Mouse (Mus musculus) lung, embryonic 15.5 days (tissue): ENCODE results near the gene Cmtm6. TPM values are rescaled to one million over a fixed set of nuclear protein-coding genes. Genes with fewer than 3 reads are reported as not detected.

Source experiments
- ATAC-seq: fragments of 200-750 bp; cut with Nextera tagmentation; 2 replicates; pipeline ENCODE4 v1.8.0; 2017; ENCODE audit warnings: moderate number of reproducible peaks, borderline replicate concordance; ENCODE audit not compliant: low FRiP score, low TSS enrichment; ENCODE audit errors: extremely low read depth
- H3K27ac ChIP-seq: fragments of 300-500 bp; sonication (generic); 2 replicates; pipeline ENCODE4 v1.5.1; 2015; ENCODE audit warnings: moderate library complexity, mild to moderate bottlenecking, inconsistent platforms
- H3K27me3 ChIP-seq: fragments of 300-500 bp; sonication (generic); 2 replicates; pipeline ENCODE4 v1.6.1; 2015; ENCODE audit warnings: inconsistent platforms
- H3K36me3 ChIP-seq: fragments of 300-500 bp; sonication (generic); 2 replicates; pipeline ENCODE4 v1.6.1; 2015; ENCODE audit warnings: inconsistent platforms
- H3K4me1 ChIP-seq: fragments of 300-500 bp; sonication (generic); 2 replicates; pipeline ENCODE4 v1.6.1; 2015; ENCODE audit warnings: inconsistent platforms
- H3K4me2 ChIP-seq: fragments of 300-500 bp; sonication (generic); 2 replicates; pipeline ENCODE4 v1.6.1; 2015; ENCODE audit warnings: inconsistent platforms, mild to moderate bottlenecking, moderate library complexity
- H3K4me3 ChIP-seq: fragments of 300-500 bp; sonication (generic); 2 replicates; pipeline ENCODE4 v1.5.1; 2015; ENCODE audit warnings: mild to moderate bottlenecking, inconsistent platforms
- H3K9ac ChIP-seq: fragments of 300-500 bp; sonication (generic); 2 replicates; pipeline ENCODE4 v1.6.1; 2015; ENCODE audit warnings: inconsistent platforms
- H3K9me3 ChIP-seq: fragments of 300-500 bp; sonication (generic); 2 replicates; pipeline ENCODE4 v1.6.1; 2016; ENCODE audit warnings: inconsistent platforms
- WGBS: fragments of 180-500 bp; shearing (Covaris S2); methylation state at CpG from one replicate; pipeline ENCODE4 v1.1.7; 2015; 5-methylcytosine and 5-hydroxymethylcytosine counted together
- polyA plus RNA-seq: library from polyadenylated mRNA; unstranded; fragments of >200 nt; fragmentation: Nextera tagmentation; extraction: Ambion mirVana; gene quantifications from 2 replicates; pipeline ENCODE4 v1.2.1, GENCODE M21; 2015

Gene Cmtm6
- polyA plus RNA-seq, 1 experiment from 2014 or later, result 66.5 TPM

- Histone ChIP-seq H3K9ac (no peak overlapping the region), H3K27ac (no peak overlapping the region), H3K36me3 (no peaks in the 10 kb centered on the region), H3K4me2 (no peak overlapping the region), H3K4me1 (peaks cover 8% of the 10 kb centered on the region; the same call in 1 of the 2 replicates), H3K4me3 (no peak overlapping the region), H3K27me3 (no peaks in the 10 kb centered on the region; the same call in 1 of the 2 replicates), H3K9me3 (no peaks in the 10 kb centered on the region; the same call in 1 of the 2 replicates)
- ATAC-seq, result no peak
- 85% methylated on average over 8 of the region's 8 CpGs for WGBS
Observed at GRCm38 (mm10) chr9:114788697-114789096, 57.8 kb downstream of the Cmtm6 start.

GRCm38 (mm10) chr9:114789557-114789956 is 58.6 kb downstream of the Cmtm6 start:
- no peaks in the 10 kb centered on the region; the same call in 1 of the 2 replicates for H3K27me3 ChIP-seq
- ATAC-seq, result no peak

GRCm38 (mm10) chr9:114789989-114790388 is 59.1 kb downstream of the Cmtm6 start:
- H3K27ac ChIP-seq, result no peak overlapping the region
- no peaks in the 10 kb centered on the region; the same call in 1 of the 2 replicates for H3K27me3 ChIP-seq
- peaks cover 8% of the 10 kb centered on the region; the same call in 1 of the 2 replicates for H3K4me1 ChIP-seq
- no peaks in the 10 kb centered on the region; the same call in 1 of the 2 replicates for H3K9me3 ChIP-seq
- H3K9ac ChIP-seq, result no peak overlapping the region
- H3K4me3 ChIP-seq, result no peak overlapping the region
- WGBS, result 79% methylated on average over 8 of the region's 8 CpGs
- ATAC-seq, result no peak
- H3K36me3 ChIP-seq, result no peaks in the 10 kb centered on the region
- H3K4me2 ChIP-seq, result no peak overlapping the region

More at GRCm38 (mm10) chr9:114789557-114789956, 58.6 kb downstream of the Cmtm6 start:
- Histone ChIP-seq H3K9me3 (no peaks in the 10 kb centered on the region; the same call in 1 of the 2 replicates), H3K4me2 (no peak overlapping the region), H3K4me3 (no peak overlapping the region), H3K9ac (no peak overlapping the region), H3K36me3 (no peaks in the 10 kb centered on the region), H3K27ac (no peak overlapping the region), H3K4me1 (peaks cover 8% of the 10 kb centered on the region; the same call in 1 of the 2 replicates)
- 65% methylated on average over 7 of the region's 7 CpGs for WGBS

GRCm38 (mm10) chr9:114793764-114794295 is 62.9 kb downstream of the Cmtm6 start:
- H3K27ac ChIP-seq, result no peak overlapping the region
- peaks cover 10% of the 10 kb centered on the region; the same call in 1 of the 2 replicates for H3K4me1 ChIP-seq
- 77% methylated on average over 8 of the region's 9 CpGs for WGBS
- no peaks in the 10 kb centered on the region; the same call in 1 of the 2 replicates for H3K36me3 ChIP-seq
- ATAC-seq, result no peak
- H3K9me3 ChIP-seq, result no peaks in the 10 kb centered on the region
- no peaks in the 10 kb centered on the region for H3K27me3 ChIP-seq
- no peak overlapping the region for H3K4me2 ChIP-seq
- H3K9ac ChIP-seq, result no peak overlapping the region
- no peak overlapping the region for H3K4me3 ChIP-seq

- H3K27me3 ChIP-seq, result no peaks in the 10 kb centered on the region
- WGBS, result 67% methylated on average over 4 of the region's 4 CpGs
- no peaks in the 10 kb centered on the region for H3K9me3 ChIP-seq
- no peaks in the 10 kb centered on the region; the same call in 1 of the 2 replicates for H3K36me3 ChIP-seq
- H3K4me2 ChIP-seq, result no peak overlapping the region
- peaks cover 10% of the 10 kb centered on the region; the same call in 1 of the 2 replicates for H3K4me1 ChIP-seq
- ATAC-seq, result no peak
- H3K4me3 ChIP-seq, result no peak overlapping the region
- H3K9ac ChIP-seq, result no peak overlapping the region
- no peak overlapping the region for H3K27ac ChIP-seq
Observed at GRCm38 (mm10) chr9:114794491-114794890, 63.6 kb downstream of the Cmtm6 start.

GRCm38 (mm10) chr9:114796473-114797050 is 65.6 kb downstream of the Cmtm6 start:
- Histone ChIP-seq H3K27me3 (no peaks in the 10 kb centered on the region), H3K9ac (no peak overlapping the region), H3K4me2 (no peak overlapping the region), H3K36me3 (no peaks in the 10 kb centered on the region; the same call in 1 of the 2 replicates), H3K4me1 (peaks cover 10% of the 10 kb centered on the region; the same call in 1 of the 2 replicates), H3K27ac (no peak overlapping the region), H3K4me3 (no peak overlapping the region), H3K9me3 (no peaks in the 10 kb centered on the region)
- 28% methylated on average over 11 of the region's 11 CpGs for WGBS
- ATAC-seq, result no peak

GRCm38 (mm10) chr9:114797329-114798004 is 66.6 kb downstream of the Cmtm6 start:
- peak; percentile 74; the same call in 1 of the 2 replicates for ATAC-seq
- no peak overlapping the region for H3K9ac ChIP-seq

GRCm38 (mm10) chr9:114798845-114799244 is 67.9 kb downstream of the Cmtm6 start:
- Histone ChIP-seq H3K4me3 (no peak overlapping the region), H3K9me3 (no peaks in the 10 kb centered on the region), H3K9ac (no peak overlapping the region), H3K27me3 (no peaks in the 10 kb centered on the region), H3K4me2 (no peak overlapping the region), H3K4me1 (peaks cover 10% of the 10 kb centered on the region; the same call in 1 of the 2 replicates), H3K27ac (no peak overlapping the region), H3K36me3 (no peaks in the 10 kb centered on the region; the same call in 1 of the 2 replicates)
- no peak for ATAC-seq
- 24% methylated on average over 6 of the region's 6 CpGs for WGBS

More at GRCm38 (mm10) chr9:114797329-114798004, 66.6 kb downstream of the Cmtm6 start:
- WGBS, result 47% methylated on average over 11 of the region's 11 CpGs
- H3K4me1 ChIP-seq, result peaks cover 10% of the 10 kb centered on the region; the same call in 1 of the 2 replicates
- no peak overlapping the region for H3K4me3 ChIP-seq
- H3K36me3 ChIP-seq, result no peaks in the 10 kb centered on the region; the same call in 1 of the 2 replicates
- H3K27me3 ChIP-seq, result no peaks in the 10 kb centered on the region
- H3K9me3 ChIP-seq, result no peaks in the 10 kb centered on the region
- H3K4me2 ChIP-seq, result no peak overlapping the region
- no peak overlapping the region for H3K27ac ChIP-seq

Other genes with a start within 250 kb of the Cmtm6 start
- gene Ccr4, start 226.2 kb upstream of the Cmtm6 start, polyA plus RNA-seq, result 0.37 TPM in 1 of 2 replicates, not detected in the other
- 0.23 TPM in 1 of 2 replicates, not detected in the other for gene C130032M10Rik, start 215.4 kb upstream of the Cmtm6 start, polyA plus RNA-seq
- gene Trim71, start 166.7 kb upstream of the Cmtm6 start, polyA plus RNA-seq, result 1.2 TPM in 2 replicates
- gene Cnot10, start 90.9 kb upstream of the Cmtm6 start, polyA plus RNA-seq, result 63.0 and 65.3 TPM in 2 replicates
- gene Dync1li1, start 42.3 kb upstream of the Cmtm6 start, polyA plus RNA-seq, result 51.3 and 60.3 TPM in 2 replicates
- 91.3 and 91.8 TPM in 2 replicates for gene Cmtm7, start 50.7 kb downstream of the Cmtm6 start, polyA plus RNA-seq
- gene Cmtm8, start 113.0 kb downstream of the Cmtm6 start, polyA plus RNA-seq, result 93.2 and 102 TPM in 2 replicates
- gene Gpd1l, start 202.9 kb downstream of the Cmtm6 start, polyA plus RNA-seq, result 16.4 and 17.9 TPM in 2 replicates
- 2.4 and 3.5 TPM in 2 replicates for gene Osbpl10, start 247.5 kb downstream of the Cmtm6 start, polyA plus RNA-seq